Mouse (Mus musculus): ENCODE measurements around the gene Mob3a. TPM values are rescaled to one million over a fixed set of nuclear protein-coding genes. Genes with fewer than 3 reads are reported as not detected.

Mob3a gene
- total RNA-seq, 1 experiment = 29.2 TPM

GRCm38 (mm10) chr10:80698605-80699004 is 3.2 kb downstream of the Mob3a start:
- H3K4me3 ChIP-seq (ENCODE audit: insufficient read depth in 1 of 2, low read depth in 1 of 2, low read length in 2 of 2, poor library complexity in 1 of 2, severe bottlenecking in 1 of 2) = no peak overlapping the region
- in situ Hi-C loops (cut with MboI; ENCODE audit: low sequenced_read_pairs in 2 of 2, unreplicated experiment in 2 of 2) = no loop called here

GRCm38 (mm10) chr10:80697812-80698211 is 4.0 kb downstream of the Mob3a start:
- H3K4me3 ChIP-seq (ENCODE audit: insufficient read depth in 1 of 2, low read depth in 1 of 2, low read length in 2 of 2, poor library complexity in 1 of 2, severe bottlenecking in 1 of 2) = no peak overlapping the region
- no peaks in the 10 kb centered on the region; the same call in 1 of the 2 replicates for H3K36me3 ChIP-seq (ENCODE audit: control insufficient read depth, insufficient read depth, low read length, poor library complexity, severe bottlenecking)
- H3K9ac ChIP-seq (ENCODE audit: insufficient read depth, low read depth, low read length, poor library complexity, severe bottlenecking) = no peak overlapping the region
- DNase-seq (ENCODE audit: low read depth, low spot score) = no peak
- peaks cover 4 to 20% of the 10 kb centered on the region in 2 experiments; a peak in 3 of 4 replicates for H3K4me1 ChIP-seq (ENCODE audit: control insufficient read depth in 2 of 2, insufficient read depth in 2 of 2, low read length in 2 of 2, poor library complexity in 1 of 2)
- TF ChIP-seq MAFK (IDR thresholded peaks at IDR 0.05; ENCODE audit: insufficient read depth, low read depth, low read length) = no peak
- TF ChIP-seq ZC3H11A (IDR thresholded peaks at IDR 0.05; ENCODE audit: borderline replicate concordance, low read depth, low read length) = no peak
- TF ChIP-seq ZNF384 (IDR thresholded peaks at IDR 0.05; ENCODE audit: low read depth, low read length) = no peak
- TF ChIP-seq HCFC1 (IDR thresholded peaks at IDR 0.05; ENCODE audit: borderline replicate concordance, insufficient read depth, low read length) = no peak
- no peaks in the 10 kb centered on the region for H3K9me3 ChIP-seq (ENCODE audit: control insufficient read depth, insufficient read depth, low read depth, low read length)
- in situ Hi-C loops (cut with MboI; ENCODE audit: low sequenced_read_pairs in 2 of 2, unreplicated experiment in 2 of 2) = no loop called here
- H3K27ac ChIP-seq (ENCODE audit: insufficient read depth, low read depth, low read length, poor library complexity, severe bottlenecking) = no peak overlapping the region

More at GRCm38 (mm10) chr10:80698605-80699004, 3.2 kb downstream of the Mob3a start:
- H3K4me1 ChIP-seq (ENCODE audit: control insufficient read depth in 2 of 2, insufficient read depth in 2 of 2, low read length in 2 of 2, poor library complexity in 1 of 2) = peaks cover 8 to 22% of the 10 kb centered on the region in 2 experiments; a peak in 3 of 4 replicates
- no peak overlapping the region for H3K9ac ChIP-seq (ENCODE audit: insufficient read depth, low read depth, low read length, poor library complexity, severe bottlenecking)
- H3K9me3 ChIP-seq (ENCODE audit: control insufficient read depth, insufficient read depth, low read depth, low read length) = no peaks in the 10 kb centered on the region
- H3K27ac ChIP-seq (ENCODE audit: insufficient read depth, low read depth, low read length, poor library complexity, severe bottlenecking) = no peak overlapping the region
- no peak for DNase-seq (ENCODE audit: low read depth, low spot score)
- TF ChIP-seq ZC3H11A (IDR thresholded peaks at IDR 0.05; ENCODE audit: borderline replicate concordance, low read depth, low read length) (no peak), CHD2 (IDR thresholded peaks at IDR 0.05; ENCODE audit: low read depth, low read length) (no peak), ZNF384 (IDR thresholded peaks at IDR 0.05; ENCODE audit: low read depth, low read length) (no peak), HCFC1 (IDR thresholded peaks at IDR 0.05; ENCODE audit: borderline replicate concordance, insufficient read depth, low read length) (no peak), MAFK (IDR thresholded peaks at IDR 0.05; ENCODE audit: insufficient read depth, low read depth, low read length) (no peak)
- no peaks in the 10 kb centered on the region; the same call in 1 of the 2 replicates for H3K36me3 ChIP-seq (ENCODE audit: control insufficient read depth, insufficient read depth, low read length, poor library complexity, severe bottlenecking)

GRCm38 (mm10) chr10:80697393-80697787 is 4.4 kb downstream of the Mob3a start:
- DNase-seq (ENCODE audit: low read depth, low spot score) = no peak
- no peaks in the 10 kb centered on the region for H3K9me3 ChIP-seq (ENCODE audit: control insufficient read depth, insufficient read depth, low read depth, low read length)
- no peak overlapping the region for H3K27ac ChIP-seq (ENCODE audit: insufficient read depth, low read depth, low read length, poor library complexity, severe bottlenecking)
- H3K36me3 ChIP-seq (ENCODE audit: control insufficient read depth, insufficient read depth, low read length, poor library complexity, severe bottlenecking) = no peaks in the 10 kb centered on the region; the same call in 1 of the 2 replicates
- H3K9ac ChIP-seq (ENCODE audit: insufficient read depth, low read depth, low read length, poor library complexity, severe bottlenecking) = no peak overlapping the region
- in situ Hi-C loops (cut with MboI; ENCODE audit: low sequenced_read_pairs in 2 of 2, unreplicated experiment in 2 of 2) = no loop called here
- H3K4me3 ChIP-seq (ENCODE audit: insufficient read depth in 1 of 2, low read depth in 1 of 2, low read length in 2 of 2, poor library complexity in 1 of 2, severe bottlenecking in 1 of 2) = no peak overlapping the region
- TF ChIP-seq ZC3H11A (IDR thresholded peaks at IDR 0.05; ENCODE audit: borderline replicate concordance, low read depth, low read length) = no peak
- H3K4me1 ChIP-seq (ENCODE audit: control insufficient read depth in 2 of 2, insufficient read depth in 2 of 2, low read length in 2 of 2, poor library complexity in 1 of 2) = peaks cover 4 to 20% of the 10 kb centered on the region in 2 experiments; a peak in 3 of 4 replicates

GRCm38 (mm10) chr10:80696502-80697392 is 5.0 kb downstream of the Mob3a start:
- Histone ChIP-seq H3K9me3 (ENCODE audit: control insufficient read depth, insufficient read depth, low read depth, low read length) (no peaks in the 10 kb centered on the region), H3K4me1 (ENCODE audit: control insufficient read depth in 2 of 2, insufficient read depth in 2 of 2, low read length in 2 of 2, poor library complexity in 1 of 2) (peaks cover 4 to 23% of the 10 kb centered on the region in 2 experiments; a peak in 3 of 4 replicates), H3K27ac (ENCODE audit: insufficient read depth, low read depth, low read length, poor library complexity, severe bottlenecking) (no peak overlapping the region), H3K4me3 (ENCODE audit: insufficient read depth in 1 of 2, low read depth in 1 of 2, low read length in 2 of 2, poor library complexity in 1 of 2, severe bottlenecking in 1 of 2) (no peak overlapping the region), H3K9ac (ENCODE audit: insufficient read depth, low read depth, low read length, poor library complexity, severe bottlenecking) (no peak overlapping the region; the same call in 1 of the 2 replicates), H3K36me3 (ENCODE audit: control insufficient read depth, insufficient read depth, low read length, poor library complexity, severe bottlenecking) (no peaks in the 10 kb centered on the region; the same call in 1 of the 2 replicates)
- TF ChIP-seq ZC3H11A (IDR thresholded peaks at IDR 0.05; ENCODE audit: borderline replicate concordance, low read depth, low read length) (no peak), CHD2 (IDR thresholded peaks at IDR 0.05; ENCODE audit: low read depth, low read length) (no peak), MAFK (IDR thresholded peaks at IDR 0.05; ENCODE audit: insufficient read depth, low read depth, low read length) (no peak), ZNF384 (IDR thresholded peaks at IDR 0.05; ENCODE audit: low read depth, low read length) (no peak), HCFC1 (IDR thresholded peaks at IDR 0.05; ENCODE audit: borderline replicate concordance, insufficient read depth, low read length) (no peak)
- no peak for DNase-seq (ENCODE audit: low read depth, low spot score)
- in situ Hi-C loops (cut with MboI; ENCODE audit: low sequenced_read_pairs in 2 of 2, unreplicated experiment in 2 of 2) = no loop called here

All from ES-E14 (cell line).